Mouse (Mus musculus): Measurements from ENCODE around the gene Kat8. TPM values are rescaled to one million over a fixed set of nuclear protein-coding genes. Genes with fewer than 3 reads are reported as not detected.
"Not testable (repeated sequence)": the region's sequence is repeated elsewhere in the genome, so short reads cannot be mapped to it uniquely, and the experiment has no call there.

The Kat8 gene
- polyA plus RNA-seq, 1 experiment from 2014 or later, result 22.1 TPM

DNA sequence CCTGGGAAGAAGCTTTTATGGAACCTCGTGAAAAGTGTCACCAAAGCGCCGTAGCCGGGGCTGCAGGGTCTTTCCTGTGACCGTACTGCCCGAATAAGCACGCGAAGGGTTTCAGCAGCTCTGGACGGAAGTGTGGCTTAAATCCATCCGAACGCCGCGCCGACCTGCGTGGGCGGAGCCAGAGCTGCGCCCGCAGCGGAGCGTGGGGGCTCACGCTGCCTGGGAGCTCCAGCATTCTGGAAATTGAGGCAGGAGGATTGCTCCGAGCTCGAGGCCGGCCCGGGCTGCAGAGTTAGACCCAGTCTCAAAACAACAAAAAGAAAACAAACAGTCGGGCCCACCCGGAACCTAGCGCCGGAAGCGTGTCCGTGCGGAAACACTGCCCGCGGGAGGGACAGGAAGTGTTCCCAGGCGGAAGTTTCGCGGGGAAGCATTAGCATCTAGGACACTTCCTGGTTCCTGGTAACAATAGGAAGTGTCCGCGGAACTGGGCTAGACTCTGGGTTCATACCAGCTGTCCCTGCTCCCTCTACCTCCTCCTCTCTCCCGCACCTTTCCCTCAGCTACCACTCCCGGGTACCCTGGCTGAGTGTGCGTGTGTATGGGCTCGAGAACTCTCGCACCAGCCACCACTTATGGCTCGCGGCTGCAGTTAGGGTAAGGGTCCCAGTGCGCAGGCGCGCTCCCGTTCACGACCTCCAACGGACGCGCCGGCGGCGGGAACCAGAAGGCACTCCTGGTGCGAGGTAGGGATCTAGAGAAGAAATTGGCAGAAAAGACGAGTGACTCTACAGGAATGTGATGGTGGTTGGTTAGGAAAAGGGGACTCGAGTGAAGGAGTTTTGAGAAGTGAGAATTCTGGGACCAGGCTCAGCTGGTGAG, 35.6 kb upstream of the Kat8 start, which contains the start of gene Zfp668:
Gene Zfp668 (minus strand): TSS at position 362 of the 882 bp plus-strand sequence.
- TF ChIP-seq CTCF (IDR thresholded peaks at IDR 0.05), result no peak
- peak; percentile 81 for DNase-seq (ENCODE audit: low read depth, low spot score)
- in situ Hi-C loops (cut with MboI; ENCODE audit: low pct_unique_long_range_greater_than_20kb), result no loop called here
- POLR2A ChIA-PET, result interaction anchor here (0.5 to 1.4 kb wide), 6 partner anchors 10 to 101 kb away, joined by 3 to 5 read pairs (median 4); partner anchors contain the start of gene Kat8
- no peaks in the 10 kb centered on the region for H3K27me3 ChIP-seq
- peak; percentile 36 for ATAC-seq
- CTCF ChIA-PET, result no interaction called here

GRCm38 (mm10) chr7:127879301-127879700, 33.0 kb upstream of the Kat8 start:
- ChIA-PET POLR2A (no interaction called here), CTCF (no interaction called here)
- TF ChIP-seq CTCF (IDR thresholded peaks at IDR 0.05), result no peak
- in situ Hi-C loops (cut with MboI; ENCODE audit: low pct_unique_long_range_greater_than_20kb), result no loop called here
- DNase-seq (ENCODE audit: low read depth, low spot score) (no peak), ATAC-seq (no peak)
- H3K27me3 ChIP-seq, result no peaks in the 10 kb centered on the region

GRCm38 (mm10) chr7:127880431-127880830, 31.9 kb upstream of the Kat8 start:
- TF ChIP-seq CTCF (IDR thresholded peaks at IDR 0.05), result no peak
- in situ Hi-C loops (cut with MboI; ENCODE audit: low pct_unique_long_range_greater_than_20kb), result no loop called here
- DNase-seq (ENCODE audit: low read depth, low spot score), result no peak
- ChIA-PET CTCF (no interaction called here), POLR2A (interaction anchor here (0.6 kb wide), 1 partner anchor 91 kb away, joined by 6 read pairs; no protein-coding TSS in a partner anchor)
- no peaks in the 10 kb centered on the region for H3K27me3 ChIP-seq
- ATAC-seq, result no peak

- ATAC-seq (no peak), DNase-seq (ENCODE audit: low read depth, low spot score) (no peak)
- ChIA-PET CTCF (no interaction called here), POLR2A (no interaction called here)
- in situ Hi-C loops (cut with MboI; ENCODE audit: low pct_unique_long_range_greater_than_20kb), result no loop called here
- no peaks in the 10 kb centered on the region for H3K27me3 ChIP-seq
- TF ChIP-seq CTCF (IDR thresholded peaks at IDR 0.05), result no peak
These were observed 26.4 kb upstream of the Kat8 start for GRCm38 (mm10) chr7:127885951-127886350.

DNA sequence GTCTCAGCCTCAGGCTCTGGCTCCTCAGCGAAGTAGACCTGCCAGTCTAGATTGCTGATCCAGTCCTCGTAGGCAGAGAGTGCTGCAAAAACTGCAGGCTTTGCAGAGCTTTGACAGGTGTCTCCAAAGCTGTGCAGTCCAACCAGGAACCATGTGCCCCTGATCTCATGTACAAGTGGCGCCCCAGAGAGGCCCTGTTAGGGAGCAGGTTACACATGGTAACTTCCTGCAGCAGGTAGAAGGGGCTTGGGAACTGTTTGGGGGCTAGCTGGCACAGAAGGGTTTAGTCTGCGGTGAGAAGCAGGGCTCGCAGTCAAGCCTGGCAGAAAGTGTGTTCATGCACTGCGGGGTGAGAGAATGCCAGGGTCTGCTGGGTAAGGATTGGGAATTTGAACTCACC, 25.8 kb upstream of the Kat8 start:
- ChIA-PET CTCF (no interaction called here), POLR2A (no interaction called here)
- no peak for TF ChIP-seq CTCF (IDR thresholded peaks at IDR 0.05)
- no peaks in the 10 kb centered on the region for H3K27me3 ChIP-seq
- in situ Hi-C loops (cut with MboI; ENCODE audit: low pct_unique_long_range_greater_than_20kb), result no loop called here
- DNase-seq (ENCODE audit: low read depth, low spot score) (no peak), ATAC-seq (no peak)

- ChIA-PET POLR2A (no interaction called here), CTCF (interaction anchor here (0.8 kb wide), 1 partner anchor 8 kb away, joined by 3 read pairs; the partner anchor contains the start of gene Vkorc1)
- in situ Hi-C loops (cut with MboI; ENCODE audit: low pct_unique_long_range_greater_than_20kb), result no loop called here
- no peak for ATAC-seq
- H3K27me3 ChIP-seq, result no peaks in the 10 kb centered on the region
- DNase-seq (ENCODE audit: low read depth, low spot score), result no peak
- TF ChIP-seq CTCF (IDR thresholded peaks at IDR 0.05), result no peak
These were observed 25.1 kb upstream of the Kat8 start for GRCm38 (mm10) chr7:127887191-127887590.

- no peaks in the 10 kb centered on the region for H3K27me3 ChIP-seq
- POLR2A ChIA-PET, result no interaction called here
- ATAC-seq, result no peak
- DNase-seq (ENCODE audit: low read depth, low spot score), result no peak
- TF ChIP-seq CTCF (IDR thresholded peaks at IDR 0.05), result no peak
- CTCF ChIA-PET, result interaction anchor here (0.8 kb wide), 1 partner anchor 8 kb away, joined by 3 read pairs; the partner anchor contains the start of gene Vkorc1
- in situ Hi-C loops (cut with MboI; ENCODE audit: low pct_unique_long_range_greater_than_20kb), result no loop called here
These were observed 24.5 kb upstream of the Kat8 start for GRCm38 (mm10) chr7:127887781-127888180.

GRCm38 (mm10) chr7:127888821-127889220, 23.5 kb upstream of the Kat8 start:
- ChIA-PET CTCF (interaction anchor here (0.8 kb wide), 1 partner anchor 23 kb away, joined by 3 read pairs; the partner anchor contains the start of gene Kat8), POLR2A (no interaction called here)
- H3K27me3 ChIP-seq, result no peaks in the 10 kb centered on the region
- no peak for TF ChIP-seq CTCF (IDR thresholded peaks at IDR 0.05)
- in situ Hi-C loops (cut with MboI; ENCODE audit: low pct_unique_long_range_greater_than_20kb), result no loop called here
- DNase-seq (ENCODE audit: low read depth, low spot score), result no peak
- no peak for ATAC-seq

- DNase-seq (ENCODE audit: low read depth, low spot score) (no peak), ATAC-seq (no peak)
- POLR2A ChIA-PET, result no interaction called here
- no peak for TF ChIP-seq CTCF (IDR thresholded peaks at IDR 0.05)
- CTCF ChIA-PET, result no interaction called here
- H3K27me3 ChIP-seq, result no peaks in the 10 kb centered on the region
- in situ Hi-C loops (cut with MboI; ENCODE audit: low pct_unique_long_range_greater_than_20kb), result no loop called here
These were observed 21.5 kb upstream of the Kat8 start, which contains the start of gene Prss53 for GRCm38 (mm10) chr7:127890798-127891197. Prss53 (minus strand) TSS chr7:127890970.

GRCm38 (mm10) chr7:127894480-127894879, 17.8 kb upstream of the Kat8 start:
- DNase-seq (ENCODE audit: low read depth, low spot score) (no peak), ATAC-seq (no peak)
- no peaks in the 10 kb centered on the region for H3K27me3 ChIP-seq
- TF ChIP-seq CTCF (IDR thresholded peaks at IDR 0.05), result no peak
- ChIA-PET CTCF (interaction anchor here (0.7 to 2.0 kb wide), 3 partner anchors 18 to 121 kb away, joined by 3 to 5 read pairs (median 3); partner anchors contain the start of genes Hsd3b7 and Kat8), POLR2A (interaction anchor here (0.6 kb wide), 1 partner anchor 10 kb away, joined by 3 read pairs; no protein-coding TSS in a partner anchor)
- in situ Hi-C loops (cut with MboI; ENCODE audit: low pct_unique_long_range_greater_than_20kb), result no loop called here

DNA sequence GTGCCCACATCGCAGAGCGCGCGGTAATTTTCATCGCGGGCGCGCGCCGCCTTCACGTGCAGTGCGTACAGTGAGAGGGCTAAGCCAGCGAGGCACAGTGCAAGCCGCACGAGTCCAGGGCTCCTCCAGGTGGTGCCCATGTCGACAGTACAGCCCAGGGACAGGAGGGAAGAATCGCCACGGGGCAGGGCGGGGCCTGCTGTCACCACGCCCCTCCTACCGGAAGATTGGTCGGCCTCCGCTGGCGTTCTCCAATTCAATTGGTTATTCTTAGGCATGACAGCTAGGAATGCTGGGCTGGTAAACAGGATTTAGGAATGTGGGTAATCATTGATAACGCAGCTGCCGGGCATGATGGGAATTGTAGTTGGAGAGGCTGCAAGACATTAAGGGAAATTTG, 16.9 kb upstream of the Kat8 start, which contains the start of the genes Gm21974 and Vkorc1:
Gene Gm21974 (minus strand): TSS at position 13 of the 400 bp plus-strand sequence.
Gene Vkorc1 (minus strand): TSS at position 176 of the 400 bp plus-strand sequence.
- in situ Hi-C loops (cut with MboI; ENCODE audit: low pct_unique_long_range_greater_than_20kb), result no loop called here
- DNase-seq (ENCODE audit: low read depth, low spot score) (peak; percentile 88), ATAC-seq (peak; percentile 96)
- TF ChIP-seq CTCF (IDR thresholded peaks at IDR 0.05), result no peak
- ChIA-PET POLR2A (no interaction called here), CTCF (interaction anchor here (0.7 to 2.2 kb wide), 7 partner anchors 8 to 94 kb away, joined by 3 to 6 read pairs (median 3); partner anchors contain the start of genes Hsd3b7 and Kat8)
- H3K27me3 ChIP-seq, result no peaks in the 10 kb centered on the region

DNA sequence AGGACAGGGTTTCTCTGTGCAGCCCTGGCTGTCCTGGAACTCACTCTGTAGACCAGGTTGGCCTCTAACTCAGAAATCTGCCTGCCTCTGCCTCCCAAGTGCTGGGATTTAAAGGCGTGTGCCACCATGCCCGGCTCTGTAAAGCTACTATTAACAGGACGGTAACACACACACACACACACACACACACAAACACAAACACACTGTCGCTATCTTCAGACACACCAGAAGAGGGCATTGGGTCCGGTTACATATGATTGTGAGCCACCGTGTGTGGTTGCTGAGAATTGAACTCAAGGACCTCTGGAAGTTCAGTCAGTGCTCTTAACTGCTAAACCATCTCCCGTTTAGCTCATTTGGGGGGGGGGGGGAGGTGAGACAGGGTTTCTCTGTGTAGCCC, 16.4 kb upstream of the Kat8 start:
- CTCF ChIA-PET, result interaction anchor here (0.7 to 2.2 kb wide), 8 partner anchors 8 to 95 kb away, joined by 3 to 6 read pairs (median 4); partner anchors contain the start of genes Hsd3b7 and Kat8
- H3K27me3 ChIP-seq; ATAC-seq; in situ Hi-C loops (cut with MboI; ENCODE audit: low pct_unique_long_range_greater_than_20kb); POLR2A ChIA-PET; DNase-seq (ENCODE audit: low read depth, low spot score): not testable (repeated sequence)
